8 mouse cellular contexts compared by ENCODE assay signal in genomic region chr17:29370984-29371723, GRCm38 (mm10). TPM values are rescaled to one million over a fixed set of nuclear protein-coding genes. Genes with fewer than 3 reads are reported as not detected.
DNase-seq lines count a peak whose midpoint lies in the region; ATAC-seq and TF ChIP-seq lines count a peak whose summit lies in the region.

No protein-coding gene starts in this region.

- no peak for TF ChIP-seq POLR2A in cerebellum, adult 2 months (IDR thresholded peaks at IDR 0.05; ENCODE audit: borderline replicate concordance, insufficient read depth, low read length)

- no peak overlapping the region for H3K4me3 ChIP-seq in cerebellum, adult 2 months (replicated peaks; ENCODE audit: insufficient read depth, low read depth, low read length)
- no peak overlapping the region for H3K4me3 ChIP-seq in hindbrain, embryonic 15.5 days

- peak; percentile 100 for TF ChIP-seq CTCF in cerebellum, adult 2 months (IDR thresholded peaks at IDR 0.05; ENCODE audit: borderline replicate concordance, insufficient read depth, low read depth, low read length)

- H3K36me3 ChIP-seq in hindbrain, embryonic 15.5 days, result no peaks in the 10 kb centered on the region

- H3K9ac ChIP-seq in hindbrain, embryonic 15.5 days, result no peak overlapping the region

- peak; percentile 87 for DNase-seq in Muller cell, postnatal 12 days (ENCODE audit: inconsistent ontology term)
- DNase-seq in cerebellum, adult 2 months, result peak; percentile 88 to 94
- peak; percentile 92 for DNase-seq in forelimb bud, embryonic 11.5 days (ENCODE audit: low read depth, low spot score)
- DNase-seq in left cerebral cortex, adult 11 months (ENCODE audit: low spot score), result peak; percentile 83
- peak; percentile 92 for DNase-seq in retina, postnatal 7 days (ENCODE audit: low read depth, low spot score)
- DNase-seq in urinary bladder, adult 18-20 months (ENCODE audit: low spot score in 2 of 2), result peak; percentile 78 to 84

- peak; percentile 20; the same call in 1 of the 2 replicates for ATAC-seq in hindbrain, embryonic 15.5 days (ENCODE audit: low FRiP score, low read depth)
- peak; percentile 98 for ATAC-seq in megakaryocyte, adult 5-6 weeks (ENCODE audit: poor library complexity, severe bottlenecking)

- peaks cover 2% of the 10 kb centered on the region; the same call in 1 of the 2 replicates for H3K4me1 ChIP-seq in cerebellum, adult 2 months (ENCODE audit: control insufficient read depth, insufficient read depth, low read length)
- 0 out of 2 replicates have a peak, but pooled peaks cover 5% of the 10 kb centered on the region for H3K4me1 ChIP-seq in hindbrain, embryonic 15.5 days (replicated peaks)

- H3K27ac ChIP-seq in cerebellum, adult 2 months (ENCODE audit: insufficient read depth, low read length), result no peak overlapping the region
- H3K27ac ChIP-seq in hindbrain, embryonic 15.5 days (replicated peaks), result no peak overlapping the region

- WGBS in cerebellum, adult 2 months, result 3% methylated on average over 5 of the region's 5 CpGs
- 6% methylated on average over 5 of the region's 5 CpGs for WGBS in hindbrain, embryonic 15.5 days

- no peaks in the 10 kb centered on the region for H3K9me3 ChIP-seq in hindbrain, embryonic 15.5 days

- no peak overlapping the region for H3K4me2 ChIP-seq in hindbrain, embryonic 15.5 days

- H3K27me3 ChIP-seq in cerebellum, adult 2 months (ENCODE audit: control insufficient read depth, insufficient read depth, low read length), result no peaks in the 10 kb centered on the region
- 0 out of 2 replicates have a peak, but pooled peaks cover 2% of the 10 kb centered on the region for H3K27me3 ChIP-seq in hindbrain, embryonic 15.5 days

RNA-seq across cellular contexts. Expression of gene Fgd2, which starts 10.4 kb away (rescaled TPM):
- 5.5 and 5.9 TPM in 2 replicates for polyA plus RNA-seq in cerebellum, adult 2 months (2012; rRNA removed)
- polyA plus RNA-seq in hindbrain, embryonic 15.5 days (2015; fragmentation: Nextera tagmentation; extraction: Ambion mirVana), result 6.5 and 8.3 TPM in 2 replicates
- 44.8 and 47.7 TPM in 2 replicates for total RNA-seq in megakaryocyte, adult 5-6 weeks (2015)
- total RNA-seq in megakaryocyte, adult 5-6 weeks (2017), result 45.5 and 48.0 TPM in 2 replicates

RNA-seq across cellular contexts. Expression of gene Mtch1, which starts 23.4 kb away (rescaled TPM):
- 447 and 479 TPM in 2 replicates for polyA plus RNA-seq in cerebellum, adult 2 months (2012; rRNA removed)
- 476 and 492 TPM in 2 replicates for polyA plus RNA-seq in hindbrain, embryonic 15.5 days (2015; fragmentation: Nextera tagmentation; extraction: Ambion mirVana)
- 111 and 128 TPM in 2 replicates for total RNA-seq in megakaryocyte, adult 5-6 weeks (2015)
- 84.1 and 107 TPM in 2 replicates for total RNA-seq in megakaryocyte, adult 5-6 weeks (2017)

RNA-seq across cellular contexts. Expression of gene Pi16, which starts 53.7 kb away (rescaled TPM):
- 0.75 and 1.0 TPM in 2 replicates for polyA plus RNA-seq in cerebellum, adult 2 months (2012; rRNA removed)
- 2.1 and 2.3 TPM in 2 replicates for polyA plus RNA-seq in hindbrain, embryonic 15.5 days (2015; fragmentation: Nextera tagmentation; extraction: Ambion mirVana)
- total RNA-seq in megakaryocyte, adult 5-6 weeks (2015), result 32.6 and 44.2 TPM in 2 replicates
- 59.2 and 64.7 TPM in 2 replicates for total RNA-seq in megakaryocyte, adult 5-6 weeks (2017)
